Mouse (Mus musculus) E14TG2a.4 (cell line): ENCODE results near the gene Smim5.

Experiments
- CTCF ChIP-seq: conservative IDR thresholded peaks from 2 replicates; pipeline ENCODE4 v1.5.1; 2014; ENCODE audit warnings: low read length
- POU5F1 ChIP-seq: IDR thresholded peaks from 2 replicates; pipeline ENCODE4 v1.6.1; 2014; ENCODE audit warnings: low read length, borderline replicate concordance

GRCm38 (mm10) chr11:115893071-115893470 is 6.7 kb upstream of the Smim5 start:
- TF ChIP-seq CTCF (no peak), POU5F1 (no peak)
